Mouse (Mus musculus) urinary bladder, postnatal 25 days (tissue): ENCODE results near the gene Gucy2f.
A peak's percentile ranks its signal among the peaks of the same experiment; 100 is the strongest.
"Not testable (repeated sequence)": the region's sequence is repeated elsewhere in the genome, so short reads cannot be mapped to it uniquely, and the experiment has no call there.

ENCODE experiments used
- DNase-seq: peaks from one replicate; pipeline ENCODE4 v3.0.0; 2022; ENCODE audit warnings: low spot score

Gucy2f gene

GRCm38 (mm10) chrX:142196831-142197230, at the start of gene Gucy2f:
Gene Gucy2f, minus strand, starts transcription at chrX:142196931.
- no peak for DNase-seq

GRCm38 (mm10) chrX:142245682-142246327, 49.1 kb upstream of the Gucy2f start:
- no peak for DNase-seq

- no peak for DNase-seq
Measured at GRCm38 (mm10) chrX:142237101-142237500, 40.4 kb upstream of the Gucy2f start.

GRCm38 (mm10) chrX:142236146-142236545, 39.4 kb upstream of the Gucy2f start:
- DNase-seq: not testable (repeated sequence)

GRCm38 (mm10) chrX:142228769-142229158, 32.0 kb upstream of the Gucy2f start:
- DNase-seq: no peak

- DNase-seq: peak; percentile 35
Measured at GRCm38 (mm10) chrX:142228055-142228768, 31.5 kb upstream of the Gucy2f start.

GRCm38 (mm10) chrX:142227398-142228054, 30.8 kb upstream of the Gucy2f start:
- no peak for DNase-seq

GRCm38 (mm10) chrX:142226542-142226941, 29.8 kb upstream of the Gucy2f start, which contains the start of gene Nxt2:
Gene Nxt2, plus strand, starts transcription at chrX:142226770.
- no peak for DNase-seq

GRCm38 (mm10) chrX:142200295-142200694, 3.6 kb upstream of the Gucy2f start:
- DNase-seq: no peak

- no peak for DNase-seq
Measured at GRCm38 (mm10) chrX:142195551-142195950, 1.2 kb downstream of the Gucy2f start.

- DNase-seq: no peak
Measured at GRCm38 (mm10) chrX:142194420-142194819, 2.3 kb downstream of the Gucy2f start.

- DNase-seq: no peak
Measured at GRCm38 (mm10) chrX:142190355-142190754, 6.4 kb downstream of the Gucy2f start.

GRCm38 (mm10) chrX:142189023-142189703, 7.6 kb downstream of the Gucy2f start:
- DNase-seq: no peak

GRCm38 (mm10) chrX:142182026-142182425, 14.7 kb downstream of the Gucy2f start:
- DNase-seq: no peak

- DNase-seq: no peak
Measured at GRCm38 (mm10) chrX:142176981-142177380, 19.8 kb downstream of the Gucy2f start.

GRCm38 (mm10) chrX:142115779-142116178, 81.0 kb downstream of the Gucy2f start:
- no peak for DNase-seq

GRCm38 (mm10) chrX:142111236-142111635, 85.5 kb downstream of the Gucy2f start:
- no peak for DNase-seq

GRCm38 (mm10) chrX:142096904-142097303, 99.8 kb downstream of the Gucy2f start:
- peak; percentile 7 for DNase-seq

GRCm38 (mm10) chrX:142095579-142095978, 101.2 kb downstream of the Gucy2f start:
- DNase-seq: no peak

GRCm38 (mm10) chrX:142062585-142062984, 134.1 kb downstream of the Gucy2f start:
- no peak for DNase-seq
